Mouse (Mus musculus): ENCODE measurements around the gene Kctd11. TPM values are rescaled to one million over a fixed set of nuclear protein-coding genes. Genes with fewer than 3 reads are reported as not detected.
A peak's percentile ranks its signal among the peaks of the same experiment; 100 is the strongest.

Gene Kctd11
- polyA plus RNA-seq, 1 experiment from 2014 or later: 2.2 TPM

GRCm38 (mm10) chr11:69846738-69847688, 34.2 kb downstream of the Kctd11 start:
- 9% methylated on average over 36 of the region's 37 CpGs for WGBS
- no peaks in the 10 kb centered on the region for H3K27me3 ChIP-seq (replicated peaks; ENCODE audit: control insufficient read depth, insufficient read depth, low read length)
- H3K9me3 ChIP-seq (ENCODE audit: control insufficient read depth, low read length): no peaks in the 10 kb centered on the region
- peak overlapping the region; percentile 86 for H3K9ac ChIP-seq (ENCODE audit: low read depth, low read length)
- H3K36me3 ChIP-seq (ENCODE audit: control insufficient read depth, insufficient read depth, low read length): peaks cover 20% of the 10 kb centered on the region
- peak overlapping the region; percentile 97 for H3K4me2 ChIP-seq (ENCODE audit: low read length)
- peaks cover 18% of the 10 kb centered on the region for H3K4me1 ChIP-seq (ENCODE audit: control insufficient read depth, insufficient read depth, low read depth, low read length)
- peak overlapping the region; percentile 72 for H3K4me3 ChIP-seq (ENCODE audit: low read length)
- peak; percentile 48 for ATAC-seq
- H3K27ac ChIP-seq (ENCODE audit: low read depth, low read length): peak overlapping the region; percentile 96

GRCm38 (mm10) chr11:69846198-69846680, 35.0 kb downstream of the Kctd11 start, which contains the start of gene Plscr3:
Gene Plscr3 (plus strand): TSS chr11:69846376.
- Histone ChIP-seq H3K27ac (ENCODE audit: low read depth, low read length) (peak within 1 kb of the TSS; percentile 96), H3K9me3 (ENCODE audit: control insufficient read depth, low read length) (no peaks in the 10 kb centered on the region), H3K4me3 (ENCODE audit: low read length) (peak within 1 kb of the TSS; percentile 72), H3K27me3 (replicated peaks; ENCODE audit: control insufficient read depth, insufficient read depth, low read length) (no peaks in the 10 kb centered on the region), H3K9ac (ENCODE audit: low read depth, low read length) (peak within 1 kb of the TSS; percentile 86), H3K4me2 (ENCODE audit: low read length) (peak within 1 kb of the TSS; percentile 97), H3K4me1 (ENCODE audit: control insufficient read depth, insufficient read depth, low read depth, low read length) (peaks cover 18% of the 10 kb centered on the region), H3K36me3 (ENCODE audit: control insufficient read depth, insufficient read depth, low read length) (peaks cover 13% of the 10 kb centered on the region)
- WGBS: 0% methylated on average over 29 of the region's 38 CpGs
- peak; percentile 94 for ATAC-seq

GRCm38 (mm10) chr11:69838714-69839104, 42.5 kb downstream of the Kctd11 start:
- 0% methylated on average over 7 of the region's 7 CpGs for WGBS
- Histone ChIP-seq H3K4me2 (ENCODE audit: low read length) (peak overlapping the region; percentile 64), H3K9me3 (ENCODE audit: control insufficient read depth, low read length) (no peaks in the 10 kb centered on the region), H3K27me3 (replicated peaks; ENCODE audit: control insufficient read depth, insufficient read depth, low read length) (no peaks in the 10 kb centered on the region), H3K4me3 (ENCODE audit: low read length) (peak overlapping the region; percentile 87), H3K36me3 (ENCODE audit: control insufficient read depth, insufficient read depth, low read length) (no peaks in the 10 kb centered on the region; the same call in 1 of the 2 replicates), H3K27ac (ENCODE audit: low read depth, low read length) (peak overlapping the region; percentile 96), H3K4me1 (ENCODE audit: control insufficient read depth, insufficient read depth, low read depth, low read length) (peaks cover 30% of the 10 kb centered on the region), H3K9ac (ENCODE audit: low read depth, low read length) (peak overlapping the region; percentile 74)
- no peak for ATAC-seq

- Histone ChIP-seq H3K27ac (ENCODE audit: low read depth, low read length) (peak within 1 kb of the TSS; percentile 96), H3K36me3 (ENCODE audit: control insufficient read depth, insufficient read depth, low read length) (no peaks in the 10 kb centered on the region; the same call in 1 of the 2 replicates)
- under 1% methylated on average over 34 of the region's 34 CpGs for WGBS
These were observed 43.1 kb downstream of the Kctd11 start, which contains the start of gene Tmem256 for GRCm38 (mm10) chr11:69837952-69838713. Gene Tmem256 (plus strand): TSS chr11:69838514.

GRCm38 (mm10) chr11:69837604-69837951, 43.6 kb downstream of the Kctd11 start, which contains the start of gene Nlgn2:
Gene Nlgn2 (minus strand): TSS chr11:69837784.
- WGBS: 0% methylated on average over 19 of the region's 32 CpGs
- no peak; the same call in 1 of the 2 replicates for ATAC-seq
- peaks cover 4% of the 10 kb centered on the region for H3K36me3 ChIP-seq (ENCODE audit: control insufficient read depth, insufficient read depth, low read length)

More at GRCm38 (mm10) chr11:69837952-69838713, 43.1 kb downstream of the Kctd11 start, which contains the start of gene Tmem256:
- ATAC-seq: peak; percentile 92
- Histone ChIP-seq H3K4me2 (ENCODE audit: low read length) (peak within 1 kb of the TSS; percentile 89), H3K4me1 (ENCODE audit: control insufficient read depth, insufficient read depth, low read depth, low read length) (peaks cover 34% of the 10 kb centered on the region), H3K4me3 (ENCODE audit: low read length) (peak within 1 kb of the TSS; percentile 87), H3K27me3 (replicated peaks; ENCODE audit: control insufficient read depth, insufficient read depth, low read length) (no peaks in the 10 kb centered on the region), H3K9me3 (ENCODE audit: control insufficient read depth, low read length) (no peaks in the 10 kb centered on the region), H3K9ac (ENCODE audit: low read depth, low read length) (peak within 1 kb of the TSS; percentile 94)

GRCm38 (mm10) chr11:69836703-69837576, 44.3 kb downstream of the Kctd11 start:
- H3K36me3 ChIP-seq (ENCODE audit: control insufficient read depth, insufficient read depth, low read length): peaks cover 9% of the 10 kb centered on the region
- peak overlapping the region; percentile 87 for H3K4me3 ChIP-seq (ENCODE audit: low read length)
- peak overlapping the region; percentile 96 for H3K27ac ChIP-seq (ENCODE audit: low read depth, low read length)
- no peak for ATAC-seq
- H3K9ac ChIP-seq (ENCODE audit: low read depth, low read length): peak overlapping the region; percentile 94
- under 1% methylated on average over 40 of the region's 52 CpGs for WGBS
- H3K4me1 ChIP-seq (ENCODE audit: control insufficient read depth, insufficient read depth, low read depth, low read length): peaks cover 34% of the 10 kb centered on the region
- H3K27me3 ChIP-seq (replicated peaks; ENCODE audit: control insufficient read depth, insufficient read depth, low read length): no peaks in the 10 kb centered on the region
- H3K4me2 ChIP-seq (ENCODE audit: low read length): peak overlapping the region; percentile 89
- H3K9me3 ChIP-seq (ENCODE audit: control insufficient read depth, low read length): no peaks in the 10 kb centered on the region

More at GRCm38 (mm10) chr11:69837604-69837951, 43.6 kb downstream of the Kctd11 start, which contains the start of gene Nlgn2:
- Histone ChIP-seq H3K4me2 (ENCODE audit: low read length) (peak within 1 kb of the TSS; percentile 89), H3K9ac (ENCODE audit: low read depth, low read length) (peak within 1 kb of the TSS; percentile 94), H3K4me3 (ENCODE audit: low read length) (peak within 1 kb of the TSS; percentile 87), H3K9me3 (ENCODE audit: control insufficient read depth, low read length) (no peaks in the 10 kb centered on the region), H3K4me1 (ENCODE audit: control insufficient read depth, insufficient read depth, low read depth, low read length) (peaks cover 34% of the 10 kb centered on the region), H3K27me3 (replicated peaks; ENCODE audit: control insufficient read depth, insufficient read depth, low read length) (no peaks in the 10 kb centered on the region), H3K27ac (ENCODE audit: low read depth, low read length) (peak within 1 kb of the TSS; percentile 96)

DNA sequence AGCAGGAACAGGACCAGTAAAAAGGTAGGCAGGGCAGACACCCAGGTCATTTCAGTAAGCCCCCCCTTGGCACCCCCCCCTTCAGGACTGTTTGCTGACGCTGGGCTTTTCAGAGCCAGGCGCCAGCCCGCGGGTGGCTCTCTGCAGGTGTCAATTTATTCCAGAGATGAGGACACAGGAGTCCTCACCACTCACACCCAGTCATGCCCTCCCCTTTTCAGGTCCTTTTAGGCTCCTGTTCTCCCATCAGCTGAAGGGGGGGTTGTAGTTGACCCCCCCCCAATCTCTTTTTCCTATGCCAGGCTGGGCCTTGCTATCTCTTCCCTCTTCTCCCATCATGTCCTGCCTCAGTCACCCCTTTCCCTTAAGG, 45.3 kb downstream of the Kctd11 start:
- no peak for ATAC-seq
- peaks cover 9% of the 10 kb centered on the region for H3K36me3 ChIP-seq (ENCODE audit: control insufficient read depth, insufficient read depth, low read length)
- WGBS: 3% methylated on average over 4 of the region's 4 CpGs
- H3K4me1 ChIP-seq (ENCODE audit: control insufficient read depth, insufficient read depth, low read depth, low read length): peaks cover 34% of the 10 kb centered on the region
- peak overlapping the region; percentile 94 for H3K9ac ChIP-seq (ENCODE audit: low read depth, low read length)
- H3K27me3 ChIP-seq (replicated peaks; ENCODE audit: control insufficient read depth, insufficient read depth, low read length): no peaks in the 10 kb centered on the region
- peak overlapping the region; percentile 96 for H3K27ac ChIP-seq (ENCODE audit: low read depth, low read length)
- H3K4me3 ChIP-seq (ENCODE audit: low read length): peak overlapping the region; percentile 87
- H3K9me3 ChIP-seq (ENCODE audit: control insufficient read depth, low read length): no peaks in the 10 kb centered on the region
- H3K4me2 ChIP-seq (ENCODE audit: low read length): peak overlapping the region; percentile 89

DNA sequence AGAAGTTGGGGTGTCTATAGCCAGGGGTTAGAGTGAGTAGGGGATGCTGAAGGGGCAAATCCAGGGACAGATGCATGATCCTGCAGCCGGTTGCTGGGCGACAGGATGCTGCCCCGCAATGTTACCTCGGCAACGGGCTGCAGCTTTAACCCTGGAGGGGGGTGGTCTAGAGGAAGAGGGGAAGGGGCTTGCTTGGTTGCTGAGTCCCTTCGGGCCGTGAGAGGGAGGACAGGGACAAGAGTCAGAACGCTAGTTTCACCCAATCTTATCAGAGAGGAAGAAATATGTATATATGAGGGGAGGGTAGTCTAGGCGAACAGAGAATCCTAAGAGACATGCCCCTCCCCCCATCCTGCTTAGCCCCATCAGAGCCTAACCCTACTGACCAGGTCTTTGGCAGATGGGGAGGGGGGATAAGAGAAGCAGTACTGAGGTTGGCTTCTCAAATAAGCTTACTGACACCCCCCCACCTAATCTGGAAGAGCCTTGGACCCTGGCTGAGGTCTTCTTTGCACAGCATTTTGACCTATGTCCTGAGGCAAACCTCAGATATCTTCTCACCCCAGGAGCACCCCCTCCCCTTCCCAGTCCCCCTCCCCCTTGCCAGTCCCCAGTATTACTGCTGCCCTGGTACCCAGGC, 45.8 kb downstream of the Kctd11 start:
- Histone ChIP-seq H3K9me3 (ENCODE audit: control insufficient read depth, low read length) (no peaks in the 10 kb centered on the region), H3K4me1 (ENCODE audit: control insufficient read depth, insufficient read depth, low read depth, low read length) (peaks cover 34% of the 10 kb centered on the region), H3K27ac (ENCODE audit: low read depth, low read length) (peak overlapping the region; percentile 96), H3K4me2 (ENCODE audit: low read length) (peak overlapping the region; percentile 89), H3K9ac (ENCODE audit: low read depth, low read length) (peak overlapping the region; percentile 94), H3K27me3 (replicated peaks; ENCODE audit: control insufficient read depth, insufficient read depth, low read length) (no peaks in the 10 kb centered on the region), H3K4me3 (ENCODE audit: low read length) (peak overlapping the region; percentile 87), H3K36me3 (ENCODE audit: control insufficient read depth, insufficient read depth, low read length) (peaks cover 9% of the 10 kb centered on the region)
- WGBS: 3% methylated on average over 9 of the region's 9 CpGs
- ATAC-seq: no peak
